Mouse (Mus musculus) liver, adult 2 months (tissue): ENCODE data around the gene Wdfy4.

Experiments
- CTCF ChIP-seq: fragments of 200-500 bp; IDR thresholded peaks from 2 replicates; pipeline ENCODE4 v1.5.1; 2011; ENCODE audit warnings: low read depth, low read length, control low read depth
- POLR2A ChIP-seq: fragments of 200-500 bp; IDR thresholded peaks from 2 replicates; pipeline ENCODE4 v1.6.1; 2011; ENCODE audit warnings: low read length, control low read depth; ENCODE audit not compliant: insufficient read depth; ENCODE audit errors: extremely low read depth

- TF ChIP-seq CTCF = no peak
- no peak for TF ChIP-seq POLR2A
Observed at GRCm38 (mm10) chr14:33078596-33078995, 106.7 kb downstream of the Wdfy4 start.
